Mouse (Mus musculus) hindbrain, embryonic 15.5 days (tissue): ENCODE data around the gene Pou2f2. TPM values are rescaled to one million over a fixed set of nuclear protein-coding genes. Genes with fewer than 3 reads are reported as not detected.

Experiments
- ATAC-seq: fragments of 200-750 bp; cut with Nextera tagmentation; 2 replicates; pipeline ENCODE4 v1.8.0; 2017; ENCODE audit warnings: low read depth, moderate number of reproducible peaks, moderate TSS enrichment; ENCODE audit not compliant: low FRiP score
- H3K27ac ChIP-seq: fragments of 300-500 bp; sonication (generic); replicated peaks from 2 replicates; pipeline ENCODE4 v1.5.1; 2015; ENCODE audit warnings: mild to moderate bottlenecking, inconsistent platforms
- H3K27me3 ChIP-seq: fragments of 300-500 bp; sonication (generic); 2 replicates; pipeline ENCODE4 v1.6.1; 2015; ENCODE audit warnings: control low read depth, inconsistent platforms
- H3K36me3 ChIP-seq: fragments of 300-500 bp; sonication (generic); 2 replicates; pipeline ENCODE4 v1.6.1; 2015; ENCODE audit warnings: control low read depth, inconsistent platforms
- H3K4me1 ChIP-seq: fragments of 300-500 bp; sonication (generic); replicated peaks from 2 replicates; pipeline ENCODE4 v1.6.1; 2015; ENCODE audit warnings: control low read depth, inconsistent platforms
- H3K4me2 ChIP-seq: fragments of 300-500 bp; sonication (generic); 2 replicates; pipeline ENCODE4 v1.6.1; 2015; ENCODE audit warnings: moderate library complexity, mild to moderate bottlenecking, inconsistent platforms
- H3K4me3 ChIP-seq: fragments of 300-500 bp; sonication (generic); 2 replicates; pipeline ENCODE4 v1.5.1; 2015; ENCODE audit warnings: mild to moderate bottlenecking, inconsistent platforms
- H3K9ac ChIP-seq: fragments of 300-500 bp; sonication (generic); 2 replicates; pipeline ENCODE4 v1.6.1; 2015; ENCODE audit warnings: inconsistent platforms
- H3K9me3 ChIP-seq: fragments of 300-500 bp; sonication (generic); 2 replicates; pipeline ENCODE4 v1.6.1; 2016; ENCODE audit warnings: control low read depth, inconsistent platforms
- WGBS: fragments of 180-500 bp; shearing (Covaris S2); methylation state at CpG from one replicate; pipeline ENCODE4 v1.1.7; 2015; 5-methylcytosine and 5-hydroxymethylcytosine counted together
- polyA plus RNA-seq: library from polyadenylated mRNA; unstranded; fragments of >200 nt; fragmentation: Nextera tagmentation; extraction: Ambion mirVana; gene quantifications from 2 replicates; pipeline ENCODE4 v1.2.1, GENCODE M21; 2015

Gene Pou2f2
- polyA plus RNA-seq: 29.6 and 33.4 TPM in 2 replicates

DNA sequence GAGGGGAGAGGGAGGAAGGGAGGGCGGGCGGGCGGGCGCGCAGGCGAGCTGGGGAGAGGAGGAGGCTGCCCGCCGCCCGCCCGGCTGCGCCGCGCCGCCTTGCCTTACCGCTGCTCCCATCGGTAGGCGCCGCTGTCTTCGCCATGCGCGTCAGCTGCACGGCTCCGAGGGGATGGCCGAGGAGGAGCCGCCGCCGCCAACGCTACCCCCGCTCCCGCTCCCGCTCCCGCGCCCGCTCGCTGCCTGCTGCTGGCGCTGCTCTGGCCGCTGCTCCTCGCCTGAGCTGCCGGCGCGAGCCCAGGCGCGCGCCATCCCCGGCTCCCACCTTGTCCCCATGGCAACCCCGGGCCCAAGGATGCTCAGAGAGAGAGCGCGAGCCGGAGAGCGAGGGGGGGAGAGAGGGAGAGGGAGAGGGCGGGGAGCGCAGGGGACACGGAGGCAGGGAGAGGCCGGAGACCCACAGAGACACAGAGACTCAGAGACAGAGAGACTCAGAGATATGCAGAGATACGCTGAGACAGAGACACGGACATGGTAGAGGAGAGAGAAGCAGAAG is at the start of gene Pou2f2:
Gene Pou2f2 (minus strand): TSS at position 121 of the 556 bp plus-strand sequence.
- Histone ChIP-seq H3K27me3 (peaks cover 10% of the 10 kb centered on the region; the same call in 1 of the 2 replicates), H3K27ac (peak within 1 kb of the TSS; percentile 97), H3K9me3 (no peaks in the 10 kb centered on the region), H3K9ac (peak within 1 kb of the TSS; percentile 77), H3K4me2 (peak within 1 kb of the TSS; percentile 69), H3K4me1 (peaks cover 61% of the 10 kb centered on the region), H3K4me3 (peak within 1 kb of the TSS; percentile 53), H3K36me3 (no peaks in the 10 kb centered on the region)
- peak; percentile 94 for ATAC-seq
- 0% methylated on average over 33 of the region's 56 CpGs for WGBS

DNA sequence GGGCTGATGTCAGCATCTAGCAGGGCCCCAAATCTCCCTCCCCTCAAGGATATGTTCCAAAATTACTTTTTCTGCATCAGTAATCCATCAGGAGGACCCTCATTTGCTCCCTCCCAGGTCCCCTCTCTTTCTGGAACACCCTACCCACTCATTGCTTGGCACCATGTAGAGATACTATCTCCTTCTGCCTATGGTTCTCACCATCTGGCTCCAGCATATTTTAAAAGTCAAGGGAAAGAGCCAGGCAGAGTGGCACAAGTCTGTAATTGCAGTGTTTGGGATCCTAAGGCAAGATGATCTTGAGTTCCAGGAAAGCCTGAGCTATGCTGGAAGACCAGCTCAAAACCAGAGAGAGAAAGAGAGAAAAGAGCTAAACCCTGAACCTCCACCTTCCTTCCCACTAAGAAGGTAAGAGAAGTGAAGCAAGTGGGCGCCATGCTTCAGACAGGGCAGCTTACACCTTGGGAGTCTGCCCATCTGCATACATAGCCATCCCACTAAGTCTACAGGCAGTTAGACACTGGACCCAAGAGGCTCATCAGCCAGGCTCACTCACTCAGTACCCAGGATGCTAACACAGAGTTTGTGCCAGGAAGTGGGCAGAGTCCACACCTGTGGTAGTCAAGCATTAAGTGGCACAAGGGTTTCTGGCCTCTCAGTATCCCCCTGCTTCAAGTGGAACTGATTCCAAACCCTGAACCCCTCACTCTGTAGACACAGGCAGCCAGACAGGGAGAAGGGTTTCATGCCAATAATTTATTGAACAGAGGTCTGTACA is 48.2 kb upstream of the Pou2f2 start:
- no peak overlapping the region for H3K27ac ChIP-seq
- ATAC-seq: no peak
- 96% methylated on average over 1 of the region's 1 CpGs for WGBS
- H3K9me3 ChIP-seq: no peaks in the 10 kb centered on the region
- no peaks in the 10 kb centered on the region for H3K27me3 ChIP-seq
- H3K4me2 ChIP-seq: no peak overlapping the region
- no peak overlapping the region for H3K4me3 ChIP-seq
- H3K36me3 ChIP-seq: peaks cover 86% of the 10 kb centered on the region
- no peak overlapping the region for H3K9ac ChIP-seq
- peaks cover 4% of the 10 kb centered on the region for H3K4me1 ChIP-seq

GRCm38 (mm10) chr7:25222275-25222967 is 42.9 kb upstream of the Pou2f2 start:
- peak overlapping the region; percentile 54 for H3K9ac ChIP-seq

DNA sequence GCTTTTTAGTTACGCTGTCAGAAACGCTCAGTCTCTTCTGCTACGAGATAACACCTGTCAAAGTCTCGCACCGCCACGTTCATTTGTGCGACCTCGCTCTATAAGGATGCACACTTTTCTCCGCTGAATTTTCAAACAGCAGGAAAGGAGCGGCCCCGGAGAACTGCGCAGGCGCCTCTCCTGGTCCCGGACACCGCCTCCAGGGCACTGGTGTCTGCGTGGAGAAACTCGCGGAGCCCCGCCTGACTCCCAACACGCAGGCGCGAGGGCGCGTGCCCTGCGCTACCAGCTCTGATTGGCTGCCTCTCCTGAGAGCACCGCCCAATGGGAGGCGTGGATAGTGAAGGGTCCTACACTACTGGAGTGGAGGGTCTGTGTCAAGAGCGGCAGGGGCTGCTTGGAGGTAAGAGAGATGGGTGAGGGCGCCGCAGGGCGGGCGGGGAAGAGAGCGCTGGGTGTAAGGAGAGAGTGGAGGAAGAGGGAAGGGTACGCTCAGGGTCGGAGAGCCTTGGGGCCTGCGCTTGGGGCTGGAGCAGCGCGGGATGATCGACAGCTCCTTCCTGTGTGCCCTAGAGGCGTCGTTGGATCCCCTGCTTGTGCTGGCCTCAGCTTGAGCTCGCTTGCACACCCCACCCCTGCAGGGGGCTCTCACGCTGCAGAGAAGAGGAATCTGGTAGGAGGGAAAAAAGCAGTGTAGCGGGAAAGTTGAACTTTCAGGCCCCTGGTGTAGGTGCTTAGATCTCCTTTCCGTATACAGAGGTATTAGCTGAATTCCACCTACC is 41.8 kb upstream of the Pou2f2 start, which contains the start of gene Zfp526:
Gene Zfp526 (plus strand): TSS at position 324 of the 782 bp plus-strand sequence.
- peak; percentile 96 for ATAC-seq
- under 1% methylated on average over 44 of the region's 45 CpGs for WGBS

More at GRCm38 (mm10) chr7:25222275-25222967, 42.9 kb upstream of the Pou2f2 start:
- 85% methylated on average over 10 of the region's 10 CpGs for WGBS
- Histone ChIP-seq H3K36me3 (peaks cover 37% of the 10 kb centered on the region), H3K4me2 (peak overlapping the region; percentile 97), H3K4me3 (peak overlapping the region; percentile 56), H3K27me3 (no peaks in the 10 kb centered on the region), H3K9me3 (no peaks in the 10 kb centered on the region), H3K4me1 (peaks cover 39% of the 10 kb centered on the region), H3K27ac (no peak overlapping the region)
- no peak for ATAC-seq

GRCm38 (mm10) chr7:25220457-25221101 is 41.1 kb upstream of the Pou2f2 start, which contains the start of gene Dedd2:
Dedd2 (minus strand) TSS chr7:25220615.
- 7% methylated on average over 20 of the region's 20 CpGs for WGBS
- Histone ChIP-seq H3K36me3 (peaks cover 22% of the 10 kb centered on the region), H3K9me3 (no peaks in the 10 kb centered on the region), H3K4me3 (peak within 1 kb of the TSS; percentile 56), H3K4me2 (peak within 1 kb of the TSS; percentile 97), H3K27me3 (no peaks in the 10 kb centered on the region), H3K27ac (peak within 1 kb of the TSS; percentile 90), H3K4me1 (peaks cover 39% of the 10 kb centered on the region), H3K9ac (peak within 1 kb of the TSS; percentile 77)
- ATAC-seq: peak; percentile 1; the same call in 1 of the 2 replicates

More for the DNA sequence above, 41.8 kb upstream of the Pou2f2 start, which contains the start of gene Zfp526:
- H3K4me1 ChIP-seq: peaks cover 39% of the 10 kb centered on the region
- H3K4me3 ChIP-seq: peak within 1 kb of the TSS; percentile 56
- no peaks in the 10 kb centered on the region for H3K9me3 ChIP-seq
- peak within 1 kb of the TSS; percentile 90 for H3K27ac ChIP-seq
- H3K9ac ChIP-seq: peak within 1 kb of the TSS; percentile 54
- no peaks in the 10 kb centered on the region for H3K27me3 ChIP-seq
- peaks cover 28% of the 10 kb centered on the region for H3K36me3 ChIP-seq
- peak within 1 kb of the TSS; percentile 97 for H3K4me2 ChIP-seq

GRCm38 (mm10) chr7:25219756-25220456 is 40.4 kb upstream of the Pou2f2 start:
- peaks cover 39% of the 10 kb centered on the region for H3K4me1 ChIP-seq
- peak overlapping the region; percentile 56 for H3K4me3 ChIP-seq
- H3K36me3 ChIP-seq: peaks cover 19% of the 10 kb centered on the region
- H3K27me3 ChIP-seq: no peaks in the 10 kb centered on the region
- peak overlapping the region; percentile 97 for H3K4me2 ChIP-seq
- H3K9me3 ChIP-seq: no peaks in the 10 kb centered on the region
- 3% methylated on average over 31 of the region's 31 CpGs for WGBS
- peak overlapping the region; percentile 77 for H3K9ac ChIP-seq
- ATAC-seq: peak; percentile 75
- peak overlapping the region; percentile 90 for H3K27ac ChIP-seq

DNA sequence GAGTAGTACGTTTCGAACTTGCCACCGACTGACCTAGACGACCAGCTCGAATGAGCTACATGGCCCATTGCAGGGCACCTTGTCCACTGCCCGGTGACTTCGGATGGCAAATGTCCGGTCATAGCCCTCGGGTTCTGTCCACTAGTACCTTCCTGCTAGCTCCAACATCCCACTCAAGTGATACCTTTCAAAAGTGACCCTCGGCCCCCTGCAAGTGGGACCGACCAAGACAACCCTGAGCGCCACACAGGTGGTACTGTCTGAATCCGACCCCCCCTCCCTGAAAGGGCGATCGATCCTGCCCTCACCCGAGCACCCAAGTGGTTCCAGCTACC is 39.9 kb upstream of the Pou2f2 start:
- Histone ChIP-seq H3K4me2 (peak overlapping the region; percentile 97), H3K27me3 (no peaks in the 10 kb centered on the region)
- WGBS: under 1% methylated on average over 16 of the region's 16 CpGs

DNA sequence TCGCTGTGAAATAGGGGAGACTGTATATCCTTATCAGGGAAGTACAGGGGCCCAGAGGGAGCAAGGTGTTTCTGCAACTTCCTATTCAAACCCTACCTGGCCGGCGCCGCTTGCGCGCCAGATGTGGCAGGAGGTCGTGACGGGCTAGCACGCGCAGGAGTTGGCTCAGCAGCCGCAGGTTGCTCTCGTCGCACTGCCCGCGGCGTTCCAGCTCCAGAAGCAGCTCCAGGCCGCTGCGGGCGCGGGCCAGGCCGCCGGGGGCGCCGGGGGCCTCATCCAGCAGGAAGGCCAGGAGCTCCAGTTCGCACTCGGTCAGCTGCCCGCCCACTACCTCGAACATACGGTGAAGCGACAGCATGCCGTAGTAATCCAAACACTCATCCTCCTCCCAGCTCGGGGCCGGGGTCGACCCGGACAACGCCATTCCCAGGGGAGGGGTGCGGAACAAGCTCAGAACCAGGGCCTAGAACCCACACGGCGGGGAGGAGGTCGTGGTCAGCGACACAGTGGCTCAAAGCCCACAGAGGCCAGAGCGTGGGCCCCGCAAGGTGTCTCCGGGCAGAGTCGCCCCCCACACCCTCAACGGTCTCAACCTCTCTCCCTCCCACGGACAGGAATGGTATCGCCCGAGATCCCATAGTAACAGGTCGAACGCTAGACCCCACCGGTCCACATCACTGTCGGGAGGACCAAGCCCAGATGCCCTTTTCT is 39.3 kb upstream of the Pou2f2 start:
- Histone ChIP-seq H3K27me3 (no peaks in the 10 kb centered on the region), H3K4me2 (peak overlapping the region; percentile 97), H3K4me3 (peak overlapping the region; percentile 56), H3K9me3 (no peaks in the 10 kb centered on the region), H3K9ac (peak overlapping the region; percentile 77), H3K36me3 (peaks cover 17% of the 10 kb centered on the region), H3K4me1 (peaks cover 39% of the 10 kb centered on the region), H3K27ac (peak overlapping the region; percentile 83)
- 2% methylated on average over 53 of the region's 53 CpGs for WGBS
- peak; percentile 16; the same call in 1 of the 2 replicates for ATAC-seq

More for the DNA sequence above, 39.9 kb upstream of the Pou2f2 start:
- Histone ChIP-seq H3K9ac (peak overlapping the region; percentile 77), H3K36me3 (peaks cover 18% of the 10 kb centered on the region), H3K9me3 (no peaks in the 10 kb centered on the region), H3K4me3 (peak overlapping the region; percentile 56), H3K27ac (peak overlapping the region; percentile 83), H3K4me1 (peaks cover 39% of the 10 kb centered on the region)
- peak; percentile 32 for ATAC-seq

GRCm38 (mm10) chr7:25217653-25218395 is 38.3 kb upstream of the Pou2f2 start:
- H3K9me3 ChIP-seq: no peaks in the 10 kb centered on the region
- 76% methylated on average over 12 of the region's 12 CpGs for WGBS
- no peak for ATAC-seq
- no peak overlapping the region for H3K9ac ChIP-seq
- peaks cover 37% of the 10 kb centered on the region for H3K4me1 ChIP-seq
- H3K36me3 ChIP-seq: peaks cover 14% of the 10 kb centered on the region
- no peak overlapping the region; the same call in 1 of the 2 replicates for H3K4me3 ChIP-seq
- no peak overlapping the region for H3K27ac ChIP-seq
- H3K27me3 ChIP-seq: no peaks in the 10 kb centered on the region
- peak overlapping the region; percentile 97 for H3K4me2 ChIP-seq
